Mouse (Mus musculus): ENCODE measurements around the gene Foxn3. TPM values are rescaled to one million over a fixed set of nuclear protein-coding genes. Genes with fewer than 3 reads are reported as not detected.
A peak's percentile ranks its signal among the peaks of the same experiment; 100 is the strongest.

Gene Foxn3
- polyA plus RNA-seq, 1 experiment from 2014 or later: 65.2 TPM

GRCm38 (mm10) chr12:99536426-99536825 lies 27.0 kb downstream of the Foxn3 start:
- 92% methylated on average over 5 of the region's 5 CpGs for WGBS
- H3K36me3 ChIP-seq: peaks cover 30% of the 10 kb centered on the region

GRCm38 (mm10) chr12:99532342-99532741 lies 31.0 kb downstream of the Foxn3 start:
- H3K27me3 ChIP-seq (ENCODE audit: insufficient read depth, poor library complexity, severe bottlenecking): no peaks in the 10 kb centered on the region
- H3K36me3 ChIP-seq: peaks cover 30% of the 10 kb centered on the region
- no peak overlapping the region for H3K4me3 ChIP-seq
- 85% methylated on average over 7 of the region's 7 CpGs for WGBS
- H3K27ac ChIP-seq: no peak overlapping the region
- DNase-seq (ENCODE audit: low spot score): no peak
- H3K9me3 ChIP-seq: no peaks in the 10 kb centered on the region
- peaks cover 34% of the 10 kb centered on the region for H3K4me1 ChIP-seq

More at GRCm38 (mm10) chr12:99536426-99536825, 27.0 kb downstream of the Foxn3 start:
- Histone ChIP-seq H3K27ac (no peak overlapping the region), H3K4me3 (no peak overlapping the region), H3K9me3 (no peaks in the 10 kb centered on the region), H3K27me3 (ENCODE audit: insufficient read depth, poor library complexity, severe bottlenecking) (no peaks in the 10 kb centered on the region), H3K4me1 (no peaks in the 10 kb centered on the region)
- no peak for DNase-seq (ENCODE audit: low spot score)

- Histone ChIP-seq H3K36me3 (peaks cover 15% of the 10 kb centered on the region), H3K4me1 (peaks cover 46% of the 10 kb centered on the region), H3K9me3 (no peaks in the 10 kb centered on the region), H3K4me3 (no peak overlapping the region), H3K27me3 (ENCODE audit: insufficient read depth, poor library complexity, severe bottlenecking) (no peaks in the 10 kb centered on the region), H3K27ac (no peak overlapping the region; the same call in 1 of the 2 replicates)
- DNase-seq (ENCODE audit: low spot score): no peak
- WGBS: 57% methylated on average over 17 of the region's 17 CpGs
Measured at GRCm38 (mm10) chr12:99529687-99530411, 33.5 kb downstream of the Foxn3 start.

- Histone ChIP-seq H3K27me3 (ENCODE audit: insufficient read depth, poor library complexity, severe bottlenecking) (no peaks in the 10 kb centered on the region), H3K4me3 (no peak overlapping the region), H3K36me3 (peaks cover 7% of the 10 kb centered on the region; the same call in 1 of the 2 replicates), H3K4me1 (peaks cover 50% of the 10 kb centered on the region), H3K27ac (no peak overlapping the region), H3K9me3 (no peaks in the 10 kb centered on the region)
- DNase-seq (ENCODE audit: low spot score): no peak
- 61% methylated on average over 5 of the region's 5 CpGs for WGBS
Measured at GRCm38 (mm10) chr12:99528958-99529357, 34.4 kb downstream of the Foxn3 start.

- no peaks in the 10 kb centered on the region for H3K9me3 ChIP-seq
- no peak overlapping the region for H3K27ac ChIP-seq
- H3K36me3 ChIP-seq: no peaks in the 10 kb centered on the region
- H3K4me3 ChIP-seq: no peak overlapping the region
- 86% methylated on average over 6 of the region's 6 CpGs for WGBS
- peaks cover 50% of the 10 kb centered on the region for H3K4me1 ChIP-seq
- no peaks in the 10 kb centered on the region for H3K27me3 ChIP-seq (ENCODE audit: insufficient read depth, poor library complexity, severe bottlenecking)
- peak; percentile 66 for DNase-seq (ENCODE audit: low spot score)
Measured at GRCm38 (mm10) chr12:99527452-99527851, 35.9 kb downstream of the Foxn3 start.

- peaks cover 2% of the 10 kb centered on the region; the same call in 1 of the 2 replicates for H3K36me3 ChIP-seq
- no peaks in the 10 kb centered on the region for H3K9me3 ChIP-seq
- DNase-seq (ENCODE audit: low spot score): peak; percentile 67
- no peaks in the 10 kb centered on the region for H3K27me3 ChIP-seq (ENCODE audit: insufficient read depth, poor library complexity, severe bottlenecking)
- H3K4me1 ChIP-seq: peaks cover 50% of the 10 kb centered on the region
- H3K27ac ChIP-seq: 0 out of 2 replicates have a peak overlapping the region, but pooled peaks have one; percentile 18
- WGBS: 63% methylated on average over 9 of the region's 9 CpGs
- no peak overlapping the region for H3K4me3 ChIP-seq
Measured at GRCm38 (mm10) chr12:99526571-99527140, 36.7 kb downstream of the Foxn3 start.

- Histone ChIP-seq H3K4me3 (no peak overlapping the region), H3K9me3 (no peaks in the 10 kb centered on the region), H3K4me1 (peaks cover 24% of the 10 kb centered on the region), H3K27me3 (ENCODE audit: insufficient read depth, poor library complexity, severe bottlenecking) (no peaks in the 10 kb centered on the region), H3K27ac (no peak overlapping the region), H3K36me3 (peaks cover 2% of the 10 kb centered on the region; the same call in 1 of the 2 replicates)
- no peak for DNase-seq (ENCODE audit: low spot score)
- WGBS: 85% methylated on average over 2 of the region's 2 CpGs
Measured at GRCm38 (mm10) chr12:99522882-99523281, 40.5 kb downstream of the Foxn3 start.

- Histone ChIP-seq H3K4me3 (no peak overlapping the region), H3K27me3 (ENCODE audit: insufficient read depth, poor library complexity, severe bottlenecking) (no peaks in the 10 kb centered on the region), H3K9me3 (no peaks in the 10 kb centered on the region), H3K4me1 (peaks cover 11% of the 10 kb centered on the region; the same call in 1 of the 2 replicates), H3K36me3 (peaks cover 2% of the 10 kb centered on the region; the same call in 1 of the 2 replicates), H3K27ac (no peak overlapping the region)
- DNase-seq (ENCODE audit: low spot score): peak; percentile 52
- 85% methylated on average over 4 of the region's 4 CpGs for WGBS
Measured at GRCm38 (mm10) chr12:99519862-99520261, 43.5 kb downstream of the Foxn3 start.

- WGBS: 72% methylated on average over 9 of the region's 9 CpGs
- Histone ChIP-seq H3K36me3 (peaks cover 2% of the 10 kb centered on the region; the same call in 1 of the 2 replicates), H3K4me1 (peaks cover 7% of the 10 kb centered on the region; the same call in 1 of the 2 replicates), H3K9me3 (no peaks in the 10 kb centered on the region), H3K27me3 (ENCODE audit: insufficient read depth, poor library complexity, severe bottlenecking) (no peaks in the 10 kb centered on the region), H3K27ac (peak overlapping the region; percentile 68), H3K4me3 (no peak overlapping the region)
- no peak for DNase-seq (ENCODE audit: low spot score)
Measured at GRCm38 (mm10) chr12:99519191-99519614, 44.2 kb downstream of the Foxn3 start.

GRCm38 (mm10) chr12:99518640-99519039 lies 44.7 kb downstream of the Foxn3 start:
- Histone ChIP-seq H3K4me3 (no peak overlapping the region), H3K4me1 (peaks cover 11% of the 10 kb centered on the region; the same call in 1 of the 2 replicates), H3K27ac (no peak overlapping the region), H3K9me3 (no peaks in the 10 kb centered on the region), H3K36me3 (peaks cover 2% of the 10 kb centered on the region; the same call in 1 of the 2 replicates), H3K27me3 (ENCODE audit: insufficient read depth, poor library complexity, severe bottlenecking) (no peaks in the 10 kb centered on the region)
- peak; percentile 67 for DNase-seq (ENCODE audit: low spot score)
- WGBS: 95% methylated on average over 10 of the region's 10 CpGs

- WGBS: 92% methylated on average over 12 of the region's 12 CpGs
- peak; percentile 54 for DNase-seq (ENCODE audit: low spot score)
- no peaks in the 10 kb centered on the region for H3K27me3 ChIP-seq (ENCODE audit: insufficient read depth, poor library complexity, severe bottlenecking)
- peaks cover 11% of the 10 kb centered on the region; the same call in 1 of the 2 replicates for H3K4me1 ChIP-seq
- H3K9me3 ChIP-seq: no peaks in the 10 kb centered on the region
- H3K4me3 ChIP-seq: no peak overlapping the region
- peaks cover 2% of the 10 kb centered on the region; the same call in 1 of the 2 replicates for H3K36me3 ChIP-seq
- H3K27ac ChIP-seq: no peak overlapping the region
Measured at GRCm38 (mm10) chr12:99518126-99518525, 45.3 kb downstream of the Foxn3 start.

GRCm38 (mm10) chr12:99517296-99517695 lies 46.1 kb downstream of the Foxn3 start:
- Histone ChIP-seq H3K27me3 (ENCODE audit: insufficient read depth, poor library complexity, severe bottlenecking) (no peaks in the 10 kb centered on the region), H3K4me1 (peaks cover 11% of the 10 kb centered on the region; the same call in 1 of the 2 replicates), H3K36me3 (peaks cover 2% of the 10 kb centered on the region; the same call in 1 of the 2 replicates), H3K27ac (no peak overlapping the region), H3K4me3 (no peak overlapping the region), H3K9me3 (no peaks in the 10 kb centered on the region)
- 90% methylated on average over 5 of the region's 5 CpGs for WGBS
- DNase-seq (ENCODE audit: low spot score): peak; percentile 58

GRCm38 (mm10) chr12:99515481-99515880 lies 47.9 kb downstream of the Foxn3 start:
- 66% methylated on average over 3 of the region's 3 CpGs for WGBS
- Histone ChIP-seq H3K27me3 (ENCODE audit: insufficient read depth, poor library complexity, severe bottlenecking) (no peaks in the 10 kb centered on the region), H3K9me3 (no peaks in the 10 kb centered on the region), H3K36me3 (no peaks in the 10 kb centered on the region), H3K27ac (no peak overlapping the region), H3K4me1 (peaks cover 11% of the 10 kb centered on the region; the same call in 1 of the 2 replicates), H3K4me3 (no peak overlapping the region)
- DNase-seq (ENCODE audit: low spot score): no peak

All from heart, embryonic 10.5 days (tissue).